Mouse (Mus musculus): Measurements from ENCODE around the gene Tdrd1. TPM values are rescaled to one million over a fixed set of nuclear protein-coding genes. Genes with fewer than 3 reads are reported as not detected.

The Tdrd1 gene
- total and polyA plus RNA-seq, 2 experiments: not detected

DNA sequence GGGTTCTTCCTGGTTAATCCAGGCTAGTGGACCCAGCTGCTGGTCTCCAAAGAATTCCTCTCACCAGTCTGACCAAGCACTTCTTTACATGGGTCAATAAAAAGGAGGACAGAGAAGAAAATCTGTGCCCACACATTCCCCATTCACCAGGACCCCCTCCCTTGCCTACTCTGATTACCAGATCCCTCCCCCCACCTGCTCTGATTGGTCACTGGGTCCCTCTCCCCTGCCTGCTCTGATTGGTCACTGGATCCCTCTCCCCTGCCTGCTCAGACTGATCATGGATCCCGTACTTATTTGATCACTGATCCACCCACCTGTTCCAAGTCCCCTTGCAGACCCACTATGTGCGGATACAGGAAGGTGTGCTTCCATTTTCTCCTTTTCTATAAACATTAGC, 65.4 kb downstream of the Tdrd1 start:
- DNase-seq (ENCODE audit: extremely low read depth, low read depth, low spot score): no peak
- H3K9ac ChIP-seq (ENCODE audit: low read depth, low read length): no peak overlapping the region
- TF ChIP-seq CTCF (IDR thresholded peaks at IDR 0.05; ENCODE audit: low read depth, low read length): no peak
- no peak for TF ChIP-seq POLR2A (IDR thresholded peaks at IDR 0.05; ENCODE audit: extremely low read depth, insufficient read depth, low read length)
- H3K27ac ChIP-seq (replicated peaks; ENCODE audit: insufficient read depth, low read depth, low read length): no peak overlapping the region
- 67% methylated on average over 2 of the region's 2 CpGs for WGBS
- no peaks in the 10 kb centered on the region for H3K79me2 ChIP-seq (ENCODE audit: control insufficient read depth, insufficient read depth, low read length)
- no peaks in the 10 kb centered on the region for H3K36me3 ChIP-seq (ENCODE audit: control insufficient read depth, insufficient read depth, low read length)
- no peak overlapping the region for H3K4me3 ChIP-seq (ENCODE audit: insufficient read depth, low read depth, low read length)
- H3K4me1 ChIP-seq (ENCODE audit: control insufficient read depth, insufficient read depth, low read length): no peaks in the 10 kb centered on the region
- no peaks in the 10 kb centered on the region for H3K27me3 ChIP-seq (ENCODE audit: control insufficient read depth, insufficient read depth, low read length)

DNA sequence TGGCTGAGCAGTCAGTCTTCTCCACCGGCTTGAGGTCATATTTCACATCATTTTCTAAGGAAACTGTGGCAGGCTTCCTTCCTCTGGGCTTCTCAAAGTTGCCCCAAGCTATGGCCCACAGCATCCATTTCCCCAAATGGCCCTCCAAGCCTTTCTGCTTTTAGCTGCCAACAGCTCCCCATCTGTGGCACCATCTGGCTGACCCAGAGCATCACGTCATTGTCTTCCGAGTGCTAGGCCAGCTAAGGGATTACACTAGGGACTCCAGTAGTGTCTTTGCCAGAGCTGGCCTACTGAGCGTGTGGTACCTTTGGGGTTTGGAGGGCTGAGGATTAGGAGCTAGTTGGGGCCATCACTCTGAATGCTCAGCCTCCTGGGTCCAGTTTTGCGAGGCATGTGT, 66.6 kb downstream of the Tdrd1 start:
- TF ChIP-seq POLR2A (IDR thresholded peaks at IDR 0.05; ENCODE audit: extremely low read depth, insufficient read depth, low read length): no peak
- TF ChIP-seq CTCF (IDR thresholded peaks at IDR 0.05; ENCODE audit: low read depth, low read length): no peak
- Histone ChIP-seq H3K27me3 (ENCODE audit: control insufficient read depth, insufficient read depth, low read length) (no peaks in the 10 kb centered on the region), H3K27ac (replicated peaks; ENCODE audit: insufficient read depth, low read depth, low read length) (no peak overlapping the region), H3K79me2 (ENCODE audit: control insufficient read depth, insufficient read depth, low read length) (no peaks in the 10 kb centered on the region), H3K9ac (ENCODE audit: low read depth, low read length) (no peak overlapping the region), H3K36me3 (ENCODE audit: control insufficient read depth, insufficient read depth, low read length) (no peaks in the 10 kb centered on the region), H3K4me3 (ENCODE audit: insufficient read depth, low read depth, low read length) (no peak overlapping the region), H3K4me1 (ENCODE audit: control insufficient read depth, insufficient read depth, low read length) (no peaks in the 10 kb centered on the region)
- WGBS: 91% methylated on average over 5 of the region's 5 CpGs
- DNase-seq (ENCODE audit: extremely low read depth, low read depth, low spot score): no peak

DNA sequence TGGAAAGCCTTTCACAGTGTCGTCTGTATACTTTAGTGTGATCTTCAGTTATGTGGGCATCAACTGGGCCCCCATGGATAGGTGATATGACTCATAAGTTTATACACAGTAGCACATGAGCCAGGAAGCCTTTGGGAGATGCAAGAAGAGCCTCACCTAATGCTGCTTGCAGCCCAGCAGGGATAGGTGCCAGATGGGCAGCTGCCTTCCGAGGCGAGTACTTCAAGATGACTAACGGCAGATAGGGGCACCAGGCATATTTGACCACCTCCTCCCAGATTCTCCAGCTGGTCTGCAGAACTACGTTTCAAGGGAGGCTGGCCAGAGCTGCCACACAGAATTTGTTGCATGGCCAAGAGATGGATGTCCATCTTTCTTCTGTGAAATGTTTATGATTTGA, 67.3 kb downstream of the Tdrd1 start:
- no peak overlapping the region for H3K9ac ChIP-seq (ENCODE audit: low read depth, low read length)
- H3K79me2 ChIP-seq (ENCODE audit: control insufficient read depth, insufficient read depth, low read length): no peaks in the 10 kb centered on the region
- H3K36me3 ChIP-seq (ENCODE audit: control insufficient read depth, insufficient read depth, low read length): no peaks in the 10 kb centered on the region
- H3K4me3 ChIP-seq (ENCODE audit: insufficient read depth, low read depth, low read length): no peak overlapping the region
- no peak for TF ChIP-seq CTCF (IDR thresholded peaks at IDR 0.05; ENCODE audit: low read depth, low read length)
- H3K4me1 ChIP-seq (ENCODE audit: control insufficient read depth, insufficient read depth, low read length): no peaks in the 10 kb centered on the region
- no peak overlapping the region for H3K27ac ChIP-seq (replicated peaks; ENCODE audit: insufficient read depth, low read depth, low read length)
- H3K27me3 ChIP-seq (ENCODE audit: control insufficient read depth, insufficient read depth, low read length): no peaks in the 10 kb centered on the region
- DNase-seq (ENCODE audit: extremely low read depth, low read depth, low spot score): no peak
- WGBS: 74% methylated on average over 5 of the region's 5 CpGs

DNA sequence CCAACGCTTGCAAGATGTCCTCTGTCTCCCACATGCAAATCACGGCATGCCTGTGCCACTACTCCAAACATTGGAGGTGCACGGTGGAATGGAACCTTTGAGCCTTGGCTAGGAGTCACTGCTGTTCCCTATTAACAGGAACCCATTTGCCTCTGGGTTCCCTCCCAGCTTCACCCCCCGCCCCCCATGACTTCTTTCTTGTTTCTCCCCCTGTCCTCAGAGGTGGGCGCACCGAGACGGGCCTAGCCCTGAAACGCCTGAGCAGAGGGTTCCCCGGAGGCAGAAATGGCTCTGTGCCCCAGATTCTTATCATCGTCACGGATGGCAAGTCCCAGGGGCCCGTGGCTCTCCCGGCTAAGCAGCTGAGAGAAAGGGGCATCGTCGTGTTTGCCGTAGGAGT, 71.6 kb downstream of the Tdrd1 start:
- no peak for TF ChIP-seq POLR2A (IDR thresholded peaks at IDR 0.05; ENCODE audit: extremely low read depth, insufficient read depth, low read length)
- no peak for TF ChIP-seq CTCF (IDR thresholded peaks at IDR 0.05; ENCODE audit: low read depth, low read length)
- Histone ChIP-seq H3K27me3 (ENCODE audit: control insufficient read depth, insufficient read depth, low read length) (0 out of 2 replicates have a peak, but pooled peaks cover 2% of the 10 kb centered on the region), H3K36me3 (ENCODE audit: control insufficient read depth, insufficient read depth, low read length) (no peaks in the 10 kb centered on the region), H3K79me2 (ENCODE audit: control insufficient read depth, insufficient read depth, low read length) (no peaks in the 10 kb centered on the region), H3K4me3 (ENCODE audit: insufficient read depth, low read depth, low read length) (no peak overlapping the region), H3K27ac (replicated peaks; ENCODE audit: insufficient read depth, low read depth, low read length) (no peak overlapping the region), H3K4me1 (ENCODE audit: control insufficient read depth, insufficient read depth, low read length) (no peaks in the 10 kb centered on the region), H3K9ac (ENCODE audit: low read depth, low read length) (no peak overlapping the region)
- 82% methylated on average over 16 of the region's 16 CpGs for WGBS
- DNase-seq (ENCODE audit: extremely low read depth, low read depth, low spot score): no peak

DNA sequence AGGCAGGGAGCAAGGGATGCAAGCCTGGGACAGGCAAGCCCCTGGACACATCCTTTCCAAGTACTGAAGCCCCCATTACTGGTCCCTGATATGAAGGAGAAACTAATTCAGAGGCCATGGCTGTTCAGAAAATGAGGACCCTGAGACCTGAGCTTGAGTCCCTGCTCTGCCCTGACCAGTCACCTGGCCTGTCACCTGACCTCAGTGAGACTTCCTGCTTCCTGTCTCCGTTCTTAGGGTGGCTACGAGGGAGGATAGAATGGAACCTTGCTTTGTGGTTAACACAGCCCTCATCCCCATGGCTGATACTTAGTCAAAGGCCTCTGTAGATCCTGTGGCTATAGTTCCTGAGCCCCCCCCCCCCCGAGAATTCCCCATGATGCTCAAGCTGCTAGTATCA, 78.1 kb downstream of the Tdrd1 start:
- 66% methylated on average over 3 of the region's 3 CpGs for WGBS
- Histone ChIP-seq H3K36me3 (ENCODE audit: control insufficient read depth, insufficient read depth, low read length) (no peaks in the 10 kb centered on the region), H3K4me3 (ENCODE audit: insufficient read depth, low read depth, low read length) (no peak overlapping the region), H3K4me1 (ENCODE audit: control insufficient read depth, insufficient read depth, low read length) (no peaks in the 10 kb centered on the region), H3K79me2 (ENCODE audit: control insufficient read depth, insufficient read depth, low read length) (no peaks in the 10 kb centered on the region), H3K9ac (ENCODE audit: low read depth, low read length) (no peak overlapping the region), H3K27ac (replicated peaks; ENCODE audit: insufficient read depth, low read depth, low read length) (no peak overlapping the region), H3K27me3 (ENCODE audit: control insufficient read depth, insufficient read depth, low read length) (peaks cover 3% of the 10 kb centered on the region; the same call in 1 of the 2 replicates)
- TF ChIP-seq CTCF (IDR thresholded peaks at IDR 0.05; ENCODE audit: low read depth, low read length): no peak
- TF ChIP-seq POLR2A (IDR thresholded peaks at IDR 0.05; ENCODE audit: extremely low read depth, insufficient read depth, low read length): no peak
- DNase-seq (ENCODE audit: extremely low read depth, low read depth, low spot score): no peak

DNA sequence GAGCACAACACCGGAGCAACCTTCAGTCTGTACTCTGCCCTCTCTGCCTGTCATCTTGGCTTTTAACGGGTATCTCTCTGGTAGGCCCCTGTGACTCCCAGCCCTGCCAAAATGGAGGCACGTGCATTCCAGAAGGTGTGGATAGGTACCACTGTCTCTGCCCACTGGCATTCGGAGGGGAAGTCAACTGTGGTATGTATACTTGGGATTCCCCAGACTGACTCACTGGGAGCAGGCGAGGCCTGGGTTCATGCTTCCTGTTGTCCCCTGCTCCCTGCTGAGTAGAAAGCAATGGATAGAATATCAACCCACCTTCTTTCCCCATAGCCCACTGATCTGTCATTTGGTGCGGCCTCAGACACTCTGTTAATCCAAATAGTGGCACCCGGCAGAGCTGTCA, 79.4 kb downstream of the Tdrd1 start:
- WGBS: 82% methylated on average over 7 of the region's 7 CpGs

More for the DNA sequence above, 79.4 kb downstream of the Tdrd1 start:
- Histone ChIP-seq H3K4me3 (ENCODE audit: insufficient read depth, low read depth, low read length) (no peak overlapping the region), H3K4me1 (ENCODE audit: control insufficient read depth, insufficient read depth, low read length) (no peaks in the 10 kb centered on the region), H3K36me3 (ENCODE audit: control insufficient read depth, insufficient read depth, low read length) (no peaks in the 10 kb centered on the region), H3K79me2 (ENCODE audit: control insufficient read depth, insufficient read depth, low read length) (no peaks in the 10 kb centered on the region), H3K27ac (replicated peaks; ENCODE audit: insufficient read depth, low read depth, low read length) (no peak overlapping the region), H3K27me3 (ENCODE audit: control insufficient read depth, insufficient read depth, low read length) (peaks cover 9% of the 10 kb centered on the region; the same call in 1 of the 2 replicates), H3K9ac (ENCODE audit: low read depth, low read length) (no peak overlapping the region)
- no peak for DNase-seq (ENCODE audit: extremely low read depth, low read depth, low spot score)
- TF ChIP-seq CTCF (IDR thresholded peaks at IDR 0.05; ENCODE audit: low read depth, low read length) (no peak), POLR2A (IDR thresholded peaks at IDR 0.05; ENCODE audit: extremely low read depth, insufficient read depth, low read length) (no peak)

All from liver, adult 2 months (tissue).